Mouse (Mus musculus) brain, adult 2 months (tissue): ENCODE results near the gene Hspa4.
A peak's percentile ranks its signal among the peaks of the same experiment; 100 is the strongest.
"Not testable (repeated sequence)": the region's sequence is repeated elsewhere in the genome, so short reads cannot be mapped to it uniquely, and the experiment has no call there.

Experiments used
- DNase-seq: peaks from one replicate; pipeline ENCODE4 v3.0.0; 2011; ENCODE audit warnings: low read depth, low spot score

Gene Hspa4

GRCm38 (mm10) chr11:53300330-53301166 is at the start of gene Hspa4:
Gene Hspa4, minus strand, starts transcription at chr11:53300457.
- peak; percentile 100 for DNase-seq

GRCm38 (mm10) chr11:53345738-53346137 is 45.5 kb upstream of the Hspa4 start:
- DNase-seq = no peak

GRCm38 (mm10) chr11:53345328-53345727 is 45.1 kb upstream of the Hspa4 start:
- peak; percentile 20 for DNase-seq

- no peak for DNase-seq
Measured at GRCm38 (mm10) chr11:53342711-53343110, 42.5 kb upstream of the Hspa4 start.

- not testable (repeated sequence) for DNase-seq
Measured at GRCm38 (mm10) chr11:53341019-53341418, 40.8 kb upstream of the Hspa4 start.

GRCm38 (mm10) chr11:53337684-53338083 is 37.4 kb upstream of the Hspa4 start:
- no peak for DNase-seq

- DNase-seq = no peak
Measured at GRCm38 (mm10) chr11:53336924-53337323, 36.7 kb upstream of the Hspa4 start.

GRCm38 (mm10) chr11:53336182-53336571 is 35.9 kb upstream of the Hspa4 start:
- DNase-seq = no peak

GRCm38 (mm10) chr11:53335505-53336181 is 35.4 kb upstream of the Hspa4 start:
- no peak for DNase-seq

- no peak for DNase-seq
Measured at GRCm38 (mm10) chr11:53332076-53332680, 31.9 kb upstream of the Hspa4 start.

- DNase-seq = peak; percentile 15
Measured at GRCm38 (mm10) chr11:53331121-53331520, 30.9 kb upstream of the Hspa4 start.

GRCm38 (mm10) chr11:53330325-53330724 is 30.1 kb upstream of the Hspa4 start:
- no peak for DNase-seq

- DNase-seq = peak; percentile 94
Measured at GRCm38 (mm10) chr11:53324512-53324968, 24.3 kb upstream of the Hspa4 start, which contains the start of gene Zcchc10. Gene Zcchc10, plus strand, starts transcription at chr11:53324679.

GRCm38 (mm10) chr11:53319867-53320266 is 19.6 kb upstream of the Hspa4 start:
- not testable (repeated sequence) for DNase-seq

GRCm38 (mm10) chr11:53318568-53318967 is 18.3 kb upstream of the Hspa4 start:
- not testable (repeated sequence) for DNase-seq

- no peak for DNase-seq
Measured at GRCm38 (mm10) chr11:53318041-53318440, 17.8 kb upstream of the Hspa4 start.

GRCm38 (mm10) chr11:53316996-53317395 is 16.7 kb upstream of the Hspa4 start:
- DNase-seq = peak; percentile 81

GRCm38 (mm10) chr11:53314770-53315173 is 14.5 kb upstream of the Hspa4 start:
- DNase-seq = no peak

GRCm38 (mm10) chr11:53312823-53313222 is 12.6 kb upstream of the Hspa4 start:
- not testable (repeated sequence) for DNase-seq

GRCm38 (mm10) chr11:53311385-53311784 is 11.1 kb upstream of the Hspa4 start:
- DNase-seq = no peak

- DNase-seq = peak; percentile 54
Measured at GRCm38 (mm10) chr11:53308884-53309310, 8.6 kb upstream of the Hspa4 start.

GRCm38 (mm10) chr11:53308251-53308864 is 8.1 kb upstream of the Hspa4 start:
- peak; percentile 14 for DNase-seq
